ENCODE assay signal across 9 mouse cellular contexts in genomic region chr7:105581094-105581703, GRCm38 (mm10). TPM values are rescaled to one million over a fixed set of nuclear protein-coding genes. Genes with fewer than 3 reads are reported as not detected.
A peak's percentile ranks its signal among the peaks of the same experiment; 100 is the strongest.
DNase-seq lines count a peak whose midpoint lies in the region; ATAC-seq lines count a peak whose summit lies in the region.
"Had no signal": no experiment of that assay in that cellular context is flagged by ENCODE, and none has a peak within 500 bp of the region (broad histone marks: within the 10 kb centered on the region; RNA-seq: fewer than 3 reads in every experiment).

Gene Apbb1, minus strand, starts transcription at chr7:105581653.

- H3K27me3 ChIP-seq in embryonic facial prominence, embryonic 13.5 days, result no peaks in the 10 kb centered on the region
- H3K27me3 ChIP-seq in limb, embryonic 11.5 days (ENCODE audit: control insufficient read depth, insufficient read depth, low read length), result no peaks in the 10 kb centered on the region
- no peaks in the 10 kb centered on the region; the same call in 1 of the 2 replicates for H3K27me3 ChIP-seq in midbrain, embryonic 12.5 days

- peak within 1 kb of the TSS; percentile 78 for H3K4me3 ChIP-seq in embryonic facial prominence, embryonic 13.5 days
- peak within 1 kb of the TSS; percentile 82 for H3K4me3 ChIP-seq in limb, embryonic 11.5 days (ENCODE audit: low read depth, low read length)
- H3K4me3 ChIP-seq in midbrain, embryonic 12.5 days, result peak within 1 kb of the TSS; percentile 78

- ATAC-seq in embryonic facial prominence, embryonic 13.5 days (ENCODE audit: insufficient number of reproducible peaks, insufficient read depth, low FRiP score, low TSS enrichment, low read depth), result peak; percentile 86
- ATAC-seq in limb, embryonic 11.5 days (ENCODE audit: insufficient number of reproducible peaks, low FRiP score, low TSS enrichment, low read depth), result peak; percentile 92
- peak; percentile 93 for ATAC-seq in midbrain, embryonic 12.5 days (ENCODE audit: low FRiP score, low read depth)

- no peaks in the 10 kb centered on the region for H3K36me3 ChIP-seq in embryonic facial prominence, embryonic 13.5 days
- no peaks in the 10 kb centered on the region for H3K36me3 ChIP-seq in limb, embryonic 11.5 days (ENCODE audit: control insufficient read depth, insufficient read depth, low read length)
- no peaks in the 10 kb centered on the region for H3K36me3 ChIP-seq in midbrain, embryonic 12.5 days

- peak within 1 kb of the TSS; percentile 76 for H3K27ac ChIP-seq in embryonic facial prominence, embryonic 13.5 days
- peak within 1 kb of the TSS; percentile 47; the same call in 1 of the 2 replicates for H3K27ac ChIP-seq in limb, embryonic 11.5 days (replicated peaks; ENCODE audit: low read depth, low read length)
- H3K27ac ChIP-seq in midbrain, embryonic 12.5 days (replicated peaks), result peak within 1 kb of the TSS; percentile 96

- H3K9ac ChIP-seq in embryonic facial prominence, embryonic 13.5 days, result peak within 1 kb of the TSS; percentile 84
- H3K9ac ChIP-seq in limb, embryonic 11.5 days (ENCODE audit: low read length), result peak within 1 kb of the TSS; percentile 86
- peak within 1 kb of the TSS; percentile 85 for H3K9ac ChIP-seq in midbrain, embryonic 12.5 days (replicated peaks)

- 0% methylated on average over 50 of the region's 54 CpGs for WGBS in embryonic facial prominence, embryonic 13.5 days
- 0% methylated on average over 44 of the region's 54 CpGs for WGBS in limb, embryonic 11.5 days
- under 1% methylated on average over 30 of the region's 54 CpGs for whole genome bisulfite sequencing in midbrain, embryonic 12.5 days

- H3K4me1 ChIP-seq in embryonic facial prominence, embryonic 13.5 days, result peaks cover 23% of the 10 kb centered on the region
- H3K4me1 ChIP-seq in limb, embryonic 11.5 days (ENCODE audit: control insufficient read depth, insufficient read depth, low read length), result 0 out of 2 replicates have a peak, but pooled peaks cover 9% of the 10 kb centered on the region
- H3K4me1 ChIP-seq in midbrain, embryonic 12.5 days, result peaks cover 20% of the 10 kb centered on the region

- peak within 1 kb of the TSS; percentile 81 for H3K4me2 ChIP-seq in embryonic facial prominence, embryonic 13.5 days
- peak within 1 kb of the TSS; percentile 73 for H3K4me2 ChIP-seq in limb, embryonic 11.5 days (ENCODE audit: low read depth, severe bottlenecking)
- H3K4me2 ChIP-seq in midbrain, embryonic 12.5 days (replicated peaks), result peak within 1 kb of the TSS; percentile 61

- peak; percentile 48 for DNase-seq in 3T3-L1 (ENCODE audit: low read depth, low spot score)
- peak; percentile 70 to 84 for DNase-seq in adrenal gland, postnatal 36 days
- DNase-seq in heart, adult 11 months, result peak; percentile 99
- DNase-seq in kidney, adult 11 months, result peak; percentile 72
- peak; percentile 89 for DNase-seq in limb, embryonic 11.5 days (ENCODE audit: low spot score)
- peak; percentile 52 for DNase-seq in skeletal muscle tissue, adult 2 months (ENCODE audit: low read depth, low spot score)

- H3K9me3 ChIP-seq in embryonic facial prominence, embryonic 13.5 days, result no peaks in the 10 kb centered on the region
- H3K9me3 ChIP-seq in limb, embryonic 11.5 days (ENCODE audit: control insufficient read depth, low read length), result no peaks in the 10 kb centered on the region
- H3K9me3 ChIP-seq in midbrain, embryonic 12.5 days, result no peaks in the 10 kb centered on the region

RNA-seq across cellular contexts. Expression of gene Apbb1, which starts in this region (rescaled TPM):
- 10 to 100 TPM; 11.4 to 11.5 TPM for total RNA-seq in adrenal gland, postnatal 36 days (2021)
- polyA plus RNA-seq in embryonic facial prominence, embryonic 13.5 days (2015; fragmentation: Nextera tagmentation; extraction: Ambion mirVana), result 59.9 and 62.3 TPM in 2 replicates
- 54.5 and 60.1 TPM in 2 replicates for polyA plus RNA-seq in limb, embryonic 11.5 days (2014; fragmentation: Nextera tagmentation; extraction: Ambion mirVana)
- 166 TPM in 2 replicates for polyA plus RNA-seq in midbrain, embryonic 12.5 days (2016; fragmentation: Nextera tagmentation; extraction: Ambion mirVana)
- total RNA-seq: MEL had no signal

Comparison
In these comparisons a context has a peak if more than half of its experiments do, and no peak if none do; other contexts are left out.
1. Peak in every context shown above with its lines: DNase-seq, ATAC-seq, H3K4me3 ChIP-seq and H3K27ac ChIP-seq.
2. DNase-seq: peak in every context shown above with its lines; median percentile 99 in heart, adult 11 months; 89 in limb, embryonic 11.5 days; 77 in adrenal gland, postnatal 36 days; 72 in kidney, adult 11 months; 52 in skeletal muscle tissue, adult 2 months; 48 in 3T3-L1.